8 mouse cellular contexts compared by ENCODE assay signal in the genomic region with DNA sequence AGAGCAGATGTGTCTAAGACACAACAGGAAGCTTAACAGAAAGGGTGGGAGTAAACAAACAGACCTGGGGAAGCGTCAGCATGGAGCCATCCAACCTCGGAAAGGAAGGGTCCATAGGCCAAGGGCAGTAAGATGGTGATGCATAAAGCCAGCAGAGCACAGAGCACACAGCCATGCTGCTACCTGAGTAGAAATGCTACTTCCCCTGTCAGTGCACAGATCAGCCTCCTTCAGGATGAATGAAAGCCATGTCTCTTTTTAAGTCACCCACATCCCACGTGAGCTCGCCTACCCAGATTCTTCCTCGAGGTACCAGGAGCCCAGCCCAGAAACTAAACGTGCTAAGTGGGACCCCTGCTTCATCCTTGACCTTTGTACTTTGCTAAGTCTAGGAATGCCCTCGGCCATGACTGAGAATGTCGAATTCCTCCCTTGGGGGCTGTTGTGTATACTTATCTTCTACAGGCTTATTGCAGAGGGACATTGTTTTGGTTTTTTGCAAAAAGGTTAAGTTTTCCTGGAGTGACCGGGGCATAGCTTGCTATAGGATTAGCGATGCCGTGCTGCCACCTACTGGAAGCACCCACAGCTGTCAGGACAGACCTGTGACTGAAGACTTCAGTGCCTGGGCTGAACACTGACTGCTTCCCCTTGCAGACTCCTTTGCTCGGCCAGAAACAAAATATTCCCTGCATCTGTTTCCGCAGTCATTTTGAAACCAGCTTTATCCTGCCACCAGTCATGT.
DNase-seq lines count a peak whose midpoint lies in the region; ATAC-seq lines count a peak whose summit lies in the region.

No protein-coding gene starts in this region.

- ATAC-seq in activated CD4-positive, CD25-positive, alpha-beta regulatory T cell, adult 4 months, result peak; percentile 32
- peak; percentile 92 for ATAC-seq in common myeloid progenitor, adult 5-6 weeks (replicated peaks; ENCODE audit: low read depth, poor library complexity, severe bottlenecking)
- peak; percentile 89 for ATAC-seq in megakaryocyte-erythroid progenitor cell, adult 5-6 weeks (replicated peaks; ENCODE audit: low FRiP score, low TSS enrichment, poor library complexity, severe bottlenecking)

- peak; percentile 86 for DNase-seq in gastrocnemius, postnatal 10 days
- peak; percentile 53 for DNase-seq in hindlimb bud, embryonic 11.5 days (ENCODE audit: extremely low spot score, low read depth, low spot score)
- DNase-seq in left cerebral cortex, adult 18-20 months (ENCODE audit: low spot score in 2 of 2), result peak; percentile 83 to 84
- peak; percentile 86 for DNase-seq in right cerebral cortex, postnatal 4 days
- peak; percentile 56 to 78 for DNase-seq in urinary bladder, postnatal 4 days (ENCODE audit: low spot score in 2 of 2)

Comparison
In these comparisons a context has a peak if more than half of its experiments do, and no peak if none do; other contexts are left out.
1. Peak in every context shown above with its lines: DNase-seq and ATAC-seq.
2. ATAC-seq: peak in every context shown above with its lines; median percentile 92 in common myeloid progenitor, adult 5-6 weeks; 89 in megakaryocyte-erythroid progenitor cell, adult 5-6 weeks; 32 in activated CD4-positive, CD25-positive, alpha-beta regulatory T cell, adult 4 months.